Mouse (Mus musculus) forebrain, embryonic 12.5 days (tissue): ENCODE data around the gene Rhoj. TPM values are rescaled to one million over a fixed set of nuclear protein-coding genes. Genes with fewer than 3 reads are reported as not detected.

Experiments
- ATAC-seq: fragments of 200-750 bp; cut with Nextera tagmentation; 2 replicates; pipeline ENCODE4 v1.8.0; 2017; ENCODE audit warnings: moderate TSS enrichment; ENCODE audit not compliant: low FRiP score
- H3K27ac ChIP-seq: fragments of 300-500 bp; sonication (generic); 2 replicates; pipeline ENCODE4 v1.5.1; 2016; ENCODE audit warnings: mild to moderate bottlenecking
- H3K27me3 ChIP-seq: fragments of 300-500 bp; sonication (generic); 2 replicates; pipeline ENCODE4 v1.6.1; 2016; ENCODE audit warnings: mild to moderate bottlenecking
- H3K36me3 ChIP-seq: fragments of 300-500 bp; sonication (generic); replicated peaks from 2 replicates; pipeline ENCODE4 v1.6.1; 2016; ENCODE audit warnings: mild to moderate bottlenecking
- H3K4me1 ChIP-seq: fragments of 300-500 bp; sonication (generic); 2 replicates; pipeline ENCODE4 v1.6.1; 2016
- H3K4me2 ChIP-seq: fragments of 300-500 bp; sonication (generic); 2 replicates; pipeline ENCODE4 v1.6.1; 2016; ENCODE audit warnings: mild to moderate bottlenecking, moderate library complexity
- H3K4me3 ChIP-seq: fragments of 300-500 bp; sonication (generic); replicated peaks from 2 replicates; pipeline ENCODE4 v1.5.1; 2016; ENCODE audit warnings: mild to moderate bottlenecking
- H3K9ac ChIP-seq: fragments of 300-500 bp; sonication (generic); 2 replicates; pipeline ENCODE4 v1.6.1; 2016; ENCODE audit warnings: mild to moderate bottlenecking
- H3K9me3 ChIP-seq: fragments of 300-500 bp; sonication (generic); 2 replicates; pipeline ENCODE4 v1.6.1; 2016
- WGBS: fragments of 180-500 bp; shearing (Covaris S2); methylation state at CpG from one replicate; pipeline ENCODE4 v1.1.7; 2016; 5-methylcytosine and 5-hydroxymethylcytosine counted together
- polyA plus RNA-seq: library from polyadenylated mRNA; unstranded; fragments of >200 nt; fragmentation: Nextera tagmentation; extraction: Ambion mirVana; gene quantifications from 2 replicates; pipeline ENCODE4 v1.2.1, GENCODE M21; 2016

Rhoj gene
- polyA plus RNA-seq, 1 experiment from 2014 or later = 17.7 TPM

- no peak overlapping the region for H3K27ac ChIP-seq
- 66% methylated on average over 6 of the region's 6 CpGs for WGBS
- no peaks in the 10 kb centered on the region for H3K36me3 ChIP-seq
- no peak overlapping the region for H3K9ac ChIP-seq
- H3K4me1 ChIP-seq = peaks cover 4% of the 10 kb centered on the region; the same call in 1 of the 2 replicates
- H3K4me2 ChIP-seq = no peak overlapping the region
- no peaks in the 10 kb centered on the region for H3K27me3 ChIP-seq
- H3K9me3 ChIP-seq = no peaks in the 10 kb centered on the region
- ATAC-seq = no peak
- no peak overlapping the region for H3K4me3 ChIP-seq
These were observed 44.3 kb downstream of the Rhoj start for GRCm38 (mm10) chr12:75352410-75352809.

DNA sequence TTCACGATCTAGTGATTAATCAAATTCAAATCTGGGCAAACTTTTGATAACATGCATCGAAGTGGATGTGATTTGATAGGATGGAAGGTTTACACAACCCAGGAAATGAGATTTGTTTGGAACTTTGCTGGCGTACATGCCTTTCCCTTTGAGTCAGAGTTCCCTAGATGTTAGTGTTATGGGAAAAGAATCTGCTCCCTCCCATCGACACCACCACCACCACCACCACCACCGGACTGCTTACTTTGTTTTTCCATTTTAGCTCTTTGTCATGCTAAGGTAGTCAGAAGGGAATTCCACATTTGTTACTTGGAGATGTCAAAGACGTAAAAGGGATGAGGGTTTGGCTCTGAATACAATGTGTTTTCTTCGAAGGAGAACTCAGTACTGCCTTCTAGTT lies 46.2 kb downstream of the Rhoj start:
- WGBS = 86% methylated on average over 7 of the region's 7 CpGs
- Histone ChIP-seq H3K27ac (no peak overlapping the region), H3K36me3 (no peaks in the 10 kb centered on the region), H3K27me3 (no peaks in the 10 kb centered on the region), H3K4me3 (no peak overlapping the region), H3K9ac (no peak overlapping the region), H3K4me2 (no peak overlapping the region), H3K9me3 (no peaks in the 10 kb centered on the region), H3K4me1 (no peaks in the 10 kb centered on the region)
- no peak for ATAC-seq

- no peak overlapping the region for H3K4me2 ChIP-seq
- no peaks in the 10 kb centered on the region for H3K36me3 ChIP-seq
- no peak overlapping the region for H3K27ac ChIP-seq
- H3K27me3 ChIP-seq = no peaks in the 10 kb centered on the region
- no peak overlapping the region for H3K4me3 ChIP-seq
- no peaks in the 10 kb centered on the region for H3K4me1 ChIP-seq
- no peaks in the 10 kb centered on the region for H3K9me3 ChIP-seq
- H3K9ac ChIP-seq = no peak overlapping the region
- ATAC-seq = no peak
- WGBS = 91% methylated on average over 4 of the region's 4 CpGs
These were observed 49.7 kb downstream of the Rhoj start for GRCm38 (mm10) chr12:75357781-75358180.

- no peak for ATAC-seq
- Histone ChIP-seq H3K9ac (no peak overlapping the region), H3K27me3 (no peaks in the 10 kb centered on the region), H3K27ac (no peak overlapping the region), H3K9me3 (no peaks in the 10 kb centered on the region), H3K36me3 (no peaks in the 10 kb centered on the region), H3K4me3 (no peak overlapping the region), H3K4me1 (no peaks in the 10 kb centered on the region), H3K4me2 (no peak overlapping the region)
- WGBS = 95% methylated on average over 4 of the region's 4 CpGs
These were observed 50.6 kb downstream of the Rhoj start for GRCm38 (mm10) chr12:75358714-75359113.

DNA sequence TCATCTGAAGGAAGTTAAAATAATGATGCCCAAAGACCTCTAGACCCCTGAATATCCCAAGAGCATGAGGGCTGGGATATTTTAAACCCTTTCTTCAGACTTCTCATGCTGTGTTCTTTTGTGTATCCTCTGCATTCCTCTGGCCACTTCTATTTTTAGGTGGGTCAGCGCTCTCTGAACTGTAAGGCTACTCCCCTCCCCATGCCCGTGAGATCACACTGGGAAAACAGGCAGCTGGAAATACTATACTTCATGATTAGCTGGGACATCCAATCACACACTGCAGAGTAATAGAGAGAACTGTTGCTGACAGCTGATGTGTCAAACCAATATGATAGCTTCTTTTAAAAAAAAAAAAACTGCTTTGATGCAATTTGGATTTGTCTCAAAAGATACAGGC lies 51.4 kb downstream of the Rhoj start:
- 55% methylated on average over 2 of the region's 2 CpGs for WGBS
- Histone ChIP-seq H3K27me3 (no peaks in the 10 kb centered on the region), H3K27ac (no peak overlapping the region), H3K9me3 (no peaks in the 10 kb centered on the region), H3K9ac (no peak overlapping the region), H3K36me3 (no peaks in the 10 kb centered on the region), H3K4me2 (no peak overlapping the region), H3K4me3 (no peak overlapping the region), H3K4me1 (no peaks in the 10 kb centered on the region)
- no peak for ATAC-seq

DNA sequence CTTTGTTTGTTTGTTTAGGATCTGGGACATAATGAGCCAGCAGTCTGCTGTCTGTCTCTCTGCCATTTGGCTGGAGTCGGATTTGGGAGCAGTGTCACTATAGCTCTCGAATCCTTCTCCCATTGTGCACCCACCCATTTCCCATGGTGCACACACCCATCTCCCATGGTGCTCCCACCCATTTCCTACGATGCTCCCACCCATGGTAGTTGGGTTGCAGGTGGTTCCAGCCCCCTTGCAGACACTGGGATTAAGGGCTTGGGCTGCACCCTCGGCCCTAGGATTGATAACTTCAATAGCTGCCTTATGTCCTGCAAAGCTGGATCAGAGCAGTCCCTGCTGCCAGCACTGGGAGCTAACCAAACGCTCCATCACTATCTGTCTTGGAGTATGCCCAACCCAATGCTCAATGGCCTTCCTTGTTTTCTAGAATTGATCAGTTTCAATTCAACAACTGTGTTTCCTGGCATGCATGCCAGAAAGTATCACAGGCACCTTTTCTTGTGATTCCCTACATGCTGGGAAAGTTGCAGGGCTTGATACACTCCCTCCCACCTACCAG lies 51.9 kb downstream of the Rhoj start:
- no peaks in the 10 kb centered on the region for H3K4me1 ChIP-seq
- H3K9me3 ChIP-seq = no peaks in the 10 kb centered on the region
- no peaks in the 10 kb centered on the region for H3K36me3 ChIP-seq
- 77% methylated on average over 5 of the region's 5 CpGs for WGBS
- H3K27ac ChIP-seq = no peak overlapping the region
- H3K4me3 ChIP-seq = no peak overlapping the region
- no peak for ATAC-seq
- no peak overlapping the region for H3K4me2 ChIP-seq
- H3K9ac ChIP-seq = no peak overlapping the region
- H3K27me3 ChIP-seq = no peaks in the 10 kb centered on the region

DNA sequence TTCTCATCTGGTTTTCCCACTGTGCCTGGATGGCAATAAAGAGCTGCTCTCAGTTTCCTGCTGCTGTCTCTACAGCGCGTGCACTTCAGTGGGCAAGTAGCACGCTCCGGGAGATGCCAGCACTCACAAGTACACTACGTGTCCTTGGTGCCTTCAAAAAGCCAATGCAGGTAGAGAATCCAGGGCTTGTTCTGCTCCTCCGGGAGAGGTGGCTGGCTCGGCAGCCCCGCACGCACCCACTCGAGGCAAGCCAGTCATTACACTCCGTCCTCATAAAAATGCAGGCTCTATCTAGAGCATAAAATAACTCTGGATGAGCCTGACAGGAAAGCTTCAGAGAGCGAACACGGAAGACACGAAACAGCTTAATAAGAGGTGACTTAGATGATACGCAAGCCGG lies 54.3 kb downstream of the Rhoj start:
- H3K4me1 ChIP-seq = no peaks in the 10 kb centered on the region

DNA sequence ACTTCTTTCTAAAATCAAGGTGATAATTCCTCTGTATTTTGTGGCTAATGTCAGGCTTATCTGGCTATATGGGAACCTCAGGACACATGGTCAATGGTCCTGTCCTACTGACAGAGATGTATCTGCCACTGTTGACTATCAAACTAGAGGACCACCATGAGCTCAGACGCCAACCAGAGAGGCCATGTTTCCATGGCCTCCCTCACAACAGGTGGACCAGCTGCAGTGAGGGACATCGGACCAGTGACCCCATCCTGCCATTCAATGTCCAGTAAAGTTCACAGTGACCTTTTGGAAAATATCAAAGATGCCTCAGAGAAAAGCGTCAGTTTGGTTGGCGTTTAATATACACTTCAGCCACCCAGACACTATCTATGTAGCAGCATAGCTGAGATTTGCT lies 56.3 kb downstream of the Rhoj start:
- Histone ChIP-seq H3K36me3 (no peaks in the 10 kb centered on the region), H3K27ac (no peak overlapping the region), H3K4me3 (no peak overlapping the region), H3K9me3 (no peaks in the 10 kb centered on the region), H3K9ac (no peak overlapping the region), H3K4me2 (no peak overlapping the region), H3K4me1 (no peaks in the 10 kb centered on the region), H3K27me3 (no peaks in the 10 kb centered on the region)
- no peak for ATAC-seq
- WGBS = 93% methylated on average over 4 of the region's 4 CpGs

More for the DNA sequence above, 54.3 kb downstream of the Rhoj start:
- no peaks in the 10 kb centered on the region for H3K9me3 ChIP-seq
- WGBS = 92% methylated on average over 16 of the region's 16 CpGs
- H3K9ac ChIP-seq = no peak overlapping the region
- H3K36me3 ChIP-seq = no peaks in the 10 kb centered on the region
- H3K4me3 ChIP-seq = no peak overlapping the region
- ATAC-seq = no peak
- H3K4me2 ChIP-seq = no peak overlapping the region
- H3K27ac ChIP-seq = no peak overlapping the region
- H3K27me3 ChIP-seq = no peaks in the 10 kb centered on the region

DNA sequence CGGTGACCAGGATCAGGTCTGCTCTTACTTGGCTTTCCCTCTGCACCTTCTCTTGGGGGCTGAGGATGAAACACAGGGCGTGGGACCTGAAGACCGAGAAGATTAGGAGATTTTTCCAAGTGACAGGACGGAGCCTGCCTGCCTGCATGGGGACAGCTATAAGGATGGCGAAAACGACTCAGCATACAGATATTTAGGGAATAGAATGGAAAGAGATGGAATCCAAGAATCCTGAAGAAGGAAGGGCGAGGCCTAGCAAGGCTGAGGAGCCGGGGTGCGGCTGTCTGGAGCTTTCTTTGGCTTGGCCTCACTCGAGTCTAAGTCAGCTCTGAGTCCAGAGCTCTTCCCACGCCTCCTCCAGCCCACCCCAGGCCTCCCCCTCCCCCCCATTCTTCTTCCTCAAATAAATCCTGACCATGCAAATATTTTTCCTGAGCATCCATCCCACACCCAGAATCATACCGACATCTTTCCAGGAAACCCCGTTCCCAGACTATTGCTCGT lies 57.6 kb downstream of the Rhoj start:
- WGBS = 90% methylated on average over 14 of the region's 14 CpGs

GRCm38 (mm10) chr12:75367371-75367770 lies 59.2 kb downstream of the Rhoj start:
- WGBS = 95% methylated on average over 6 of the region's 6 CpGs
- H3K36me3 ChIP-seq = no peaks in the 10 kb centered on the region
- H3K9me3 ChIP-seq = no peaks in the 10 kb centered on the region
- H3K4me1 ChIP-seq = no peaks in the 10 kb centered on the region
- no peaks in the 10 kb centered on the region for H3K27me3 ChIP-seq
- no peak overlapping the region for H3K4me3 ChIP-seq
- no peak overlapping the region for H3K9ac ChIP-seq
- no peak for ATAC-seq
- no peak overlapping the region for H3K27ac ChIP-seq
- H3K4me2 ChIP-seq = no peak overlapping the region

More for the DNA sequence above, 57.6 kb downstream of the Rhoj start:
- Histone ChIP-seq H3K4me2 (no peak overlapping the region), H3K9me3 (no peaks in the 10 kb centered on the region), H3K27ac (no peak overlapping the region), H3K9ac (no peak overlapping the region), H3K4me1 (no peaks in the 10 kb centered on the region), H3K36me3 (no peaks in the 10 kb centered on the region), H3K4me3 (no peak overlapping the region), H3K27me3 (no peaks in the 10 kb centered on the region)
- no peak for ATAC-seq

GRCm38 (mm10) chr12:75368527-75368926 lies 60.4 kb downstream of the Rhoj start:
- Histone ChIP-seq H3K27me3 (no peaks in the 10 kb centered on the region), H3K27ac (no peak overlapping the region), H3K36me3 (no peaks in the 10 kb centered on the region), H3K4me1 (no peaks in the 10 kb centered on the region), H3K9me3 (no peaks in the 10 kb centered on the region), H3K4me3 (no peak overlapping the region), H3K4me2 (no peak overlapping the region), H3K9ac (no peak overlapping the region)
- 76% methylated on average over 5 of the region's 5 CpGs for WGBS
- ATAC-seq = no peak

GRCm38 (mm10) chr12:75369418-75369851 lies 61.3 kb downstream of the Rhoj start:
- H3K27me3 ChIP-seq = no peaks in the 10 kb centered on the region
- no peak overlapping the region for H3K9ac ChIP-seq
- H3K4me2 ChIP-seq = no peak overlapping the region
- ATAC-seq = no peak
- H3K9me3 ChIP-seq = no peaks in the 10 kb centered on the region
- no peak overlapping the region for H3K4me3 ChIP-seq
- H3K36me3 ChIP-seq = no peaks in the 10 kb centered on the region
- H3K27ac ChIP-seq = no peak overlapping the region
- 86% methylated on average over 2 of the region's 2 CpGs for WGBS
- no peaks in the 10 kb centered on the region for H3K4me1 ChIP-seq

- no peak overlapping the region for H3K4me2 ChIP-seq
These were observed 66.3 kb downstream of the Rhoj start for GRCm38 (mm10) chr12:75374437-75374836.

More at GRCm38 (mm10) chr12:75374437-75374836, 66.3 kb downstream of the Rhoj start:
- ATAC-seq = no peak
- WGBS = 95% methylated on average over 10 of the region's 10 CpGs
- no peak overlapping the region for H3K27ac ChIP-seq
- no peak overlapping the region for H3K4me3 ChIP-seq
- H3K27me3 ChIP-seq = no peaks in the 10 kb centered on the region
- no peak overlapping the region for H3K9ac ChIP-seq
- H3K36me3 ChIP-seq = no peaks in the 10 kb centered on the region
- H3K9me3 ChIP-seq = no peaks in the 10 kb centered on the region
- H3K4me1 ChIP-seq = no peaks in the 10 kb centered on the region
